Mouse (Mus musculus) heart, embryonic 16.5 days (tissue): Measurements from ENCODE around the gene Prokr1. TPM values are rescaled to one million over a fixed set of nuclear protein-coding genes. Genes with fewer than 3 reads are reported as not detected.
"Not testable (repeated sequence)": the region's sequence is repeated elsewhere in the genome, so short reads cannot be mapped to it uniquely, and the experiment has no call there.

Experiments
- ATAC-seq: fragments of 200-750 bp; cut with Nextera tagmentation; replicated peaks from 2 replicates; pipeline ENCODE4 v1.8.0; 2017; ENCODE audit warnings: moderate number of reproducible peaks; ENCODE audit not compliant: insufficient read depth, low FRiP score; ENCODE audit errors: extremely low read depth
- H3K27ac ChIP-seq: fragments of 300-500 bp; sonication (generic); 2 replicates; pipeline ENCODE4 v1.5.1; 2014; ENCODE audit warnings: mild to moderate bottlenecking, low read length, control low read depth, moderate library complexity
- H3K27me3 ChIP-seq: fragments of 300-500 bp; sonication (generic); 2 replicates; pipeline ENCODE4 v1.6.1; 2014; ENCODE audit warnings: low read length, mixed read lengths; ENCODE audit not compliant: control insufficient read depth, insufficient read depth
- H3K36me3 ChIP-seq: fragments of 300-500 bp; sonication (generic); 2 replicates; pipeline ENCODE4 v1.6.1; 2014; ENCODE audit not compliant: control insufficient read depth, insufficient read depth
- H3K4me1 ChIP-seq: fragments of 300-500 bp; sonication (generic); 2 replicates; pipeline ENCODE4 v1.6.1; 2014; ENCODE audit warnings: low read length, mixed read lengths; ENCODE audit not compliant: control insufficient read depth, insufficient read depth
- H3K4me2 ChIP-seq: fragments of 300-500 bp; sonication (generic); 2 replicates; pipeline ENCODE4 v1.6.1; 2014; ENCODE audit warnings: low read depth, mild to moderate bottlenecking, control low read depth, low read length
- H3K4me3 ChIP-seq: fragments of 300-500 bp; sonication (generic); 2 replicates; pipeline ENCODE4 v1.5.1; 2014; ENCODE audit warnings: mild to moderate bottlenecking, control low read depth, low read length
- H3K9ac ChIP-seq: fragments of 300-500 bp; sonication (generic); 2 replicates; pipeline ENCODE4 v1.6.1; 2014; ENCODE audit warnings: low read length, control low read depth
- H3K9me3 ChIP-seq: fragments of 300-500 bp; sonication (generic); replicated peaks from 2 replicates; pipeline ENCODE4 v1.6.1; 2016; ENCODE audit warnings: low read length; ENCODE audit not compliant: control insufficient read depth
- WGBS: fragments of 180-500 bp; shearing (Covaris S2); extraction: QIAGEN DNeasy Blood & Tissue Kit; methylation state at CpG from one replicate; pipeline ENCODE4 v1.1.7; 2014; 5-methylcytosine and 5-hydroxymethylcytosine counted together
- polyA plus RNA-seq: library from polyadenylated mRNA; unstranded; fragments of >200 nt; fragmentation: Nextera tagmentation; extraction: Ambion mirVana; gene quantifications from 2 replicates; pipeline ENCODE4 v1.2.1, GENCODE M21; 2015

The Prokr1 gene
- polyA plus RNA-seq, 1 experiment from 2014 or later: 1.4 TPM

GRCm38 (mm10) chr6:87581581-87581980, 9.0 kb downstream of the Prokr1 start:
- H3K9ac ChIP-seq: no peak overlapping the region
- H3K27me3 ChIP-seq: peaks cover 10% of the 10 kb centered on the region; the same call in 1 of the 2 replicates
- H3K4me2 ChIP-seq: no peak overlapping the region
- 83% methylated on average over 18 of the region's 18 CpGs for WGBS
- H3K36me3 ChIP-seq: no peaks in the 10 kb centered on the region
- no peak overlapping the region for H3K27ac ChIP-seq
- ATAC-seq: no peak
- H3K4me1 ChIP-seq: peaks cover 18% of the 10 kb centered on the region
- H3K4me3 ChIP-seq: no peak overlapping the region
- no peaks in the 10 kb centered on the region for H3K9me3 ChIP-seq

DNA sequence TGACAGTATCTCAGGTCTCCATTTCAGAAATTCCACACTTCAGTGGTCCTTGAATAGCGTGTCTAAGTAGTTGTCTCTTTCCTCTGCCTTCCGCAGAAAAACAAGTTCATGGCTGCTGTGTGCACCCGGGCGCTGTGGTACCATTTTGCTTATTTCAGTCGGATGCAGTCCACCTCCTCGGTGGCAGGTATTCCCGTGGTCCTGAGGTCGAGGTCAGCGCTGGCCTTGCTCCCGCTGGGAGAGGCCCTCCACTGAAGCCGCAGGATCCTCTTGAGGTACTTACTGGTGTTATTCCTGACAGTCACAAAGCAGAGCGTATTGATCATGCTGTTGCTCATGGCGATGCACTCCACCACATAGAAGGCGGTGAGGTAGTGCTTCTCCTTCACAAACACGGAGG, 9.5 kb downstream of the Prokr1 start:
- Histone ChIP-seq H3K4me3 (no peak overlapping the region), H3K36me3 (no peaks in the 10 kb centered on the region), H3K9me3 (no peaks in the 10 kb centered on the region), H3K4me2 (no peak overlapping the region), H3K27ac (no peak overlapping the region), H3K9ac (no peak overlapping the region), H3K27me3 (peaks cover 8% of the 10 kb centered on the region; the same call in 1 of the 2 replicates), H3K4me1 (peaks cover 18% of the 10 kb centered on the region)
- no peak for ATAC-seq
- 85% methylated on average over 15 of the region's 15 CpGs for WGBS

GRCm38 (mm10) chr6:87578247-87578646, 12.3 kb downstream of the Prokr1 start:
- no peaks in the 10 kb centered on the region for H3K27me3 ChIP-seq
- ATAC-seq: no peak
- WGBS: 29% methylated on average over 9 of the region's 9 CpGs
- H3K4me1 ChIP-seq: peaks cover 11% of the 10 kb centered on the region
- no peak overlapping the region for H3K9ac ChIP-seq
- H3K4me2 ChIP-seq: no peak overlapping the region
- no peaks in the 10 kb centered on the region for H3K36me3 ChIP-seq
- H3K27ac ChIP-seq: no peak overlapping the region
- no peak overlapping the region for H3K4me3 ChIP-seq
- no peaks in the 10 kb centered on the region for H3K9me3 ChIP-seq

GRCm38 (mm10) chr6:87576648-87577330, 13.8 kb downstream of the Prokr1 start:
- H3K9ac ChIP-seq: no peak overlapping the region
- H3K4me1 ChIP-seq: no peaks in the 10 kb centered on the region
- H3K27ac ChIP-seq: no peak overlapping the region
- no peak overlapping the region for H3K4me3 ChIP-seq
- H3K9me3 ChIP-seq: no peaks in the 10 kb centered on the region
- no peaks in the 10 kb centered on the region for H3K27me3 ChIP-seq
- no peaks in the 10 kb centered on the region for H3K36me3 ChIP-seq
- H3K4me2 ChIP-seq: no peak overlapping the region
- 33% methylated on average over 4 of the region's 4 CpGs for WGBS
- no peak for ATAC-seq

GRCm38 (mm10) chr6:87571863-87572262, 18.7 kb downstream of the Prokr1 start:
- not testable (repeated sequence) for H3K9ac ChIP-seq, ATAC-seq

DNA sequence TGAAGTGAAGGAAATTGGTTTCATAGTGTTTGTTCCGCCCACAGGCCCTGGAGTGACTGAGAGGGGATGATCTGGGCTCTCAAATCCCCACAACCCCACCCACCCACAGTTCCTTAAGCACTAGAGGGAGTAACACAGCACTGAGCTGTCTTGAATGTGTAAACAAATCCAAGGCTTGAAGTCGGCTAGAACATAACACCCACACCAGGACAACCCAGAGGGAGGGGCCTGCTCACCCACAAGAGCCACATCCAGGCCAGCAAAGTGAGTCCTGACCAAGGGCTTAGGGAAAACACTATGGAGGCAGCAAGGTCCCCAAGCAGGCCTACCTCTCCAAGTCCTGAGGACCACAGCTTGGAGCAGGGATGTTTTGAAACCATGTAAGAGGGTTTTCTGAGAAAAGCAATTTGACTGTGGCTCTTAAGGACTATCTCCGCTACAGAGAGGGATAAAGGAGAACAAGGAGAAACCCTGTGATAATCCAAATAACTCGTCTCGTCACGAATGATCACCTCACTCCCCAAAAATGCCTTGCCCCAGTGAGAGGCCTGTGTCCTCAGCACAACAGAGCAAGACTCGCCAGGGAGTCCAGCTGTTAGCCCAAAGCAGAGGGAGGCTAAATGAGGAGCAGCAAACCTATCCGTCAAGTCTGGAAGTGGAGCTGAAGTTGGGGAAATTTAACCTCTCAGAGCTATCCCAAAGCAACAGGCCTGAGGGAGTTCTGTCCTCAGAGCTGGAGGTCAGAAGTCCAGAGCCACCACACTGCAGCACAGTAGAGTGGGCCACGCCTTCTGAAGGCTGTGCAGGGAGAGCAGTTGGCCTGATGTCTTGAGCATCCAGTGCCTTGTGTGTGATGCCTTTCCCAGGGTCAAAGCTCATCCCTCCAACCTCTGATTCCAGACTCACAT, 22.6 kb downstream of the Prokr1 start:
- WGBS: 51% methylated on average over 9 of the region's 9 CpGs
- no peak for ATAC-seq
- no peaks in the 10 kb centered on the region for H3K9me3 ChIP-seq

More at GRCm38 (mm10) chr6:87571863-87572262, 18.7 kb downstream of the Prokr1 start:
- not testable (repeated sequence) for H3K4me2 ChIP-seq, H3K27ac ChIP-seq, H3K4me3 ChIP-seq, H3K4me1 ChIP-seq, H3K9me3 ChIP-seq, H3K36me3 ChIP-seq, H3K27me3 ChIP-seq

GRCm38 (mm10) chr6:87565166-87565565, 25.4 kb downstream of the Prokr1 start:
- Histone ChIP-seq H3K27me3 (no peaks in the 10 kb centered on the region), H3K4me2 (no peak overlapping the region), H3K9ac (no peak overlapping the region), H3K27ac (no peak overlapping the region), H3K4me3 (no peak overlapping the region), H3K4me1 (no peaks in the 10 kb centered on the region), H3K36me3 (no peaks in the 10 kb centered on the region), H3K9me3 (no peaks in the 10 kb centered on the region)
- ATAC-seq: no peak
- 67% methylated on average over 5 of the region's 5 CpGs for WGBS

More for the DNA sequence above, 22.6 kb downstream of the Prokr1 start:
- H3K27ac ChIP-seq: no peak overlapping the region
- H3K4me2 ChIP-seq: no peak overlapping the region
- no peak overlapping the region for H3K4me3 ChIP-seq
- no peaks in the 10 kb centered on the region for H3K4me1 ChIP-seq
- no peaks in the 10 kb centered on the region for H3K27me3 ChIP-seq
- no peak overlapping the region for H3K9ac ChIP-seq
- no peaks in the 10 kb centered on the region for H3K36me3 ChIP-seq

DNA sequence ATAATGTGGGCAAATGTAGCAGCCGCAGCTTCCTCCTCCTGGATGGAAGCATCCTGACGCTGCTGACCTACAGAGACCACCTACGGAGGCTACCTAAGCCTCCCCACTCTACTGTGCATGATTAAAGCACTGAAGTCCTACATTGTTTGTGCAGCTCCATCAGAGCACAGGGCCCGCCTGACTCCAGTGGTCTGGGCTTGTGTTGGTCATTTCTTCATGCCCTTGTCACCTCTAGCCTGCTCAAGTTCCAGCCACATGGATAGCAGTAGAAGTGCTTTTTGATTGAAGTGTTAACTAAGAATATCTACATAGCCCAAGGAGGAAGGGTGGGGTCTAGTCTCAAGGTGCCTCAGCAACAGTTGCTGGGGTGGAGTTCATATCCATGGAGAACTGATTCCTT, 26.2 kb downstream of the Prokr1 start:
- no peak for ATAC-seq
- Histone ChIP-seq H3K4me3 (no peak overlapping the region), H3K4me2 (no peak overlapping the region), H3K9ac (no peak overlapping the region), H3K27ac (no peak overlapping the region), H3K9me3 (no peaks in the 10 kb centered on the region), H3K36me3 (no peaks in the 10 kb centered on the region), H3K4me1 (no peaks in the 10 kb centered on the region), H3K27me3 (no peaks in the 10 kb centered on the region)
- WGBS: 90% methylated on average over 4 of the region's 4 CpGs

GRCm38 (mm10) chr6:87553724-87554123, 36.8 kb downstream of the Prokr1 start:
- no peaks in the 10 kb centered on the region for H3K9me3 ChIP-seq
- no peak overlapping the region for H3K4me2 ChIP-seq
- no peaks in the 10 kb centered on the region for H3K4me1 ChIP-seq
- ATAC-seq: no peak
- H3K27me3 ChIP-seq: no peaks in the 10 kb centered on the region
- no peak overlapping the region for H3K4me3 ChIP-seq
- no peak overlapping the region for H3K27ac ChIP-seq
- no peak overlapping the region for H3K9ac ChIP-seq
- WGBS: 63% methylated on average over 3 of the region's 3 CpGs
- no peaks in the 10 kb centered on the region for H3K36me3 ChIP-seq
